Mouse (Mus musculus): ENCODE results near the gene Ces5a.
A peak's percentile ranks its signal among the peaks of the same experiment; 100 is the strongest.

The Ces5a gene

GRCm38 (mm10) chr8:93535730-93536129, at the start of gene Ces5a:
TSS of gene Ces5a (minus strand) at chr8:93535830.
- DNase-seq (ENCODE audit: low read depth) = no peak

DNA sequence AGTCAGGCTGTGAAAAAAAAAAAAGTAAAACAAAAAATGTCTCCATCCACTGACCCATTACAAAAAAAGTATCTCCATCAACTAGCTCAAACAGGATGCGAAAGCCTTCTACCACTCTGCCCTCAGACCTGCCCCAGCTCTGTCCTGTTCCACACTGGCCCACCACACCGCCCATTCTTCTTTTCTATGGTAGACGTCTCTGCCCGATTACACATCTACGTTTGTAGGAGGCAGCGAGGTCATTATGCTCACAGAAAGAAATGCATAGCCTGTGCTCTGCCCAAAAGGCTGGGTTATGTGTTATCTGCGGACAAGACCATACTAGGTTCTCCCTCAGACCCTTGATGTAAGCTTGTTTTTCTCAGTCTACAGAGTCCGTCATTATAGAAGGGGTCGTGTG, 37.2 kb upstream of the Ces5a start:
- DNase-seq (ENCODE audit: low read depth) = no peak

DNA sequence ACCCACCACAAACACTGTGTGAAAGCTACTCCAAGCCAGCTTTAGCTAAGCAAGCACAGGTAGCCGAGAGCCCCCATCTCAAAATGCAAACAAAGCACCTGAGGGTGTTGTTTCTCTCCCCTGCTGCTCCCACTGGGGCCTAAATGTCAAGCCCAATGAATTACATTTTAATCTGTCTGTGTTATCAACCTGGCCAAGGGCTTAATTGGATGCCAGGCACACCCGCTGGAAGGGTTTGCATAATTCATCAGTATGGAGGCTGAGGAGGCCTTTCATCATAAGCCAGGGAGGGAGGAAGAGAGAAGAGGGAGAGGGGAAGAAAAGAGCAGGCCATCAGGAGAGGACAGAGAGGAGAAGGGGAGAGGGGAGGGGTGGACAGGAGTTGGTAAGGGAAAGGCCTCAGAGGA, 36.5 kb upstream of the Ces5a start:
- no peak for DNase-seq (ENCODE audit: low read depth)

- DNase-seq (ENCODE audit: low read depth) = no peak
Measured at GRCm38 (mm10) chr8:93571369-93571985, 35.8 kb upstream of the Ces5a start.

DNA sequence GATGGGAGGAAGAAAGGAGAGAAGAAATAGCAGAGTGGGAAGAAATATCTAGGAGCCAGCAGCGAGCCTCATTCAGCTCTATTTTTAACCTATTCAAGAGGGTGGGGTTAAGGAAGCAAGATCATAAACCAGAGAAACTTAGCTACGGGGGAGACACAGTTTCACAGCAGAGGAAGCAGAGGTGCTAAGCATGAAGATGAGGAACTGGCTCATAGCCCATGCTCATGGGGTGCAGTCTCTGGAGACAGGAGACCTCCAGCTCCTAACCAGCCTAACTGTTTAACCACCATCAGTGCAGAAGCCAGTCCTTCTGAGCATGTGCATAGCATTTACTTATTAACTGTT, 34.5 kb upstream of the Ces5a start:
- DNase-seq (ENCODE audit: low read depth) = no peak

DNA sequence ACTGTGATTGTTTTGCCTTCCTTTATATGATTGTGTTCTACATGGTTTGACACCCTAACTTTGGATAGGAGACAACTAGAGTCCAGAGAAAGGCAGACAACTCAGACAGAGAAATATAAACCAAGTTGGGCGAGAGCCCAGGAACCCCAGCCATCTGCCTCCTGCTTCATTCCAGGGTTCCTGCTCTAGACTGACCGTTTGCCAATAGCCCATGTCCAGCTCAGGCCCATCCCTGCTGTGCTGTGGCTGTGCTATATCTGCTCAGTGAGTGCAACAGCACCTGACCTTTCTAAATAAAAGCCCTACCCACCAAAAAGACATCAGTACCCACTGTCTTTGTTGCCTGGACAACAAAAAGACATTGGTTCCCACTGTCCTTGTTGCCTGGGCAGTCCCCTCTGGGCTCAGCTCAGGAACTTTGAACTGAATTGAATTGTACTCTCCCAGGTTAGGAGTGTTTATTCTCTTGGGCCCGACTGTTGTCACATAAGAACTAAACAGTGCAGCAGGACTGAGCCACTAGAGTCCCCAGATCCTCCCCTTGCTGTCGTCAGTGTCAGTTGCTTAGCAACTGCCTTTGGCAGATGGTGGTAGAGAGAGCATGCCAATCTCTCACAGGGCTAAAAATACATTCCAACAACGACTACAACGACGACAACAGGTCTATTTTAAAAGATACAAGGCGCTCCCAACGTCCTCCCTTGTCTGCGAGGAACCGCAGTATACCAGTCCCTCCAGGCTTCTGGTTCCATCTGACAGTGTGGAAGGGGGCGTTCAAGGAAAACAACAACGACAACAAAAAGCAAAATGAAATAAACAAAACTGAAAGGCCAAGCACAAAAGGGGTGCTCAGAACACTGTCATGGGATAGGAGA, 33.9 kb upstream of the Ces5a start:
- DNase-seq (ENCODE audit: low read depth) = no peak

DNA sequence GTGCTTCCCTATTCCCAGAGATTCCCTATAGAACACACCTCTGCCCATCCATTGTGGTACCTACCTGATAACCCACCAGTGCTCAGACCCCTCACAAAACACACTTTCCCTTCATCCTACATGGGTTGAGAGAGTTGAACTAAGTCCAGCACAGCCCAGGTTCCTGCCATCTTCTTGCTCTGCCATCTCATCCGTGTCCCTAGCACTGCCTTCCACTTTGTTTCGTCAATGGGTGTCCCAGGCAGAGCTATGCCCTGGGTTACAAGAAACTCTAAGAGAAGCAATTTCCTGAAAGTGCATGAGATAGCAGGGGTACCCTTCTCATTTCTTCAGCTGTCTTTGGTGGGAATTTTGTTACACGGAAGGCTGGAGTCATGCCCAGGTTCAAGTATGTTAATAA, 33.0 kb upstream of the Ces5a start:
- DNase-seq (ENCODE audit: low read depth) = no peak

GRCm38 (mm10) chr8:93567086-93567485, 31.5 kb upstream of the Ces5a start:
- DNase-seq (ENCODE audit: low read depth) = no peak

- DNase-seq (ENCODE audit: low read depth) = no peak
Measured at GRCm38 (mm10) chr8:93564634-93565033, 29.0 kb upstream of the Ces5a start.

DNA sequence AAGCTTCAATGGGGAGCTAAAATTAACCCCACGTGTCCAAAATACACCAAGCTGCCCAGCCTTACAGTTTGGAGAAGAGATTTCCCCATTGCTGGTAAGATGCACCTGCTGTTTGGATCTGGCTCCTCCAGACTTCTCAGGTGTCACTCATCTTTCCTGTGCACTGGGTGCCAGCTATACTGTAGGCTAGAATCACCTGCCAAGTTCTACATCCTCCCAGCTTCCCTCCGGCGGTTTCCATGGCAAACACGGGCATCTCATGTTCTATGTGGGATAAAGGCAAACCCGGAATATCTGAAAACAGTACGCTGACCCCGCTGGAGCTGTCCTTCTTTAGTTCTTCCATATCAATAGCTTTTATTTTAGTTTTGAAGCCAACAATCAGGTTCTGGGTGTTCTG, 27.9 kb upstream of the Ces5a start:
- no peak for DNase-seq (ENCODE audit: low read depth)

GRCm38 (mm10) chr8:93562557-93563210, 27.1 kb upstream of the Ces5a start:
- DNase-seq (ENCODE audit: low read depth) = no peak

- no peak for DNase-seq (ENCODE audit: low read depth)
Measured at GRCm38 (mm10) chr8:93561271-93561670, 25.6 kb upstream of the Ces5a start.

DNA sequence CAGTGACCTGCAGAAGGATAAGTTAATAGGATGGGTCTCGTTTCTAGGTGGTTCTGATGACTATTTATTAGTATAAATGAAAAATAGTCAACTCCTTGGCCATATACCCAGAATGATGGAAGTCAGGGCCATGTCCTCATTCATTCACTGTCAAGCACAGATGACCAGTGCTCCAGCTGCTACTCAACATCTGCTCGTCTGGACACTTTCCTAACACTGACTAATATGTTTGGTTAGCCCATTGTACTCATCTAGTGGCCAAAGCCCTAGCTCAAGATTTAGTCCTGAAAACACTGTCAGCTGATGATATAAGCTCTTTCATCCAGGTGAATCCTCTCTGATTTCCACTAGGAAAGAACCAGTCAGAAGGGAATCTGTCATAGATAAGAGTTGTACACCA, 24.1 kb upstream of the Ces5a start:
- no peak for DNase-seq (ENCODE audit: low read depth)

- DNase-seq (ENCODE audit: low read depth) = no peak
Measured at GRCm38 (mm10) chr8:93502634-93503033, 33.0 kb downstream of the Ces5a start.

- DNase-seq (ENCODE audit: low read depth) = peak; percentile 38
Measured at GRCm38 (mm10) chr8:93499437-93499836, 36.2 kb downstream of the Ces5a start.

DNA sequence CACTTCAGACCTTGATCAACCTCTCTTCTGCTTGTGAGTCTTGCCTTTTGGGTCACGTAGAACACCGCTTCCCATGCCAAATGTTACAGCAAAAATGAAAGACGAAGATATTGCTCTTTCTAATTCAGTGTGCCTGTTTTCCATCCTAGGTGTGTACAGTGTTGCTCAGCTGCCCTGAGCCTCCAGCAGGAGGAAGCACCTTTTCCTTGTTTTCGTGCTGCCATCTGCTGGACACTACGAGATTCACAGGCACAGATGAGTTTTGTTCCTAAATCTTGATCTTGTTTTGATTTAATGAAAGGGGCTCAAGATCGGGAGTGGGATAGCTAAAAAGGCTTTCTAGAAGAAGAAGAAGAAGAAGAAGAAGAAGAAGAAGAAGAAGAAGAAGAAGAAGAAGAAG, 40.3 kb downstream of the Ces5a start:
- DNase-seq (ENCODE audit: low read depth) = peak; percentile 80

DNA sequence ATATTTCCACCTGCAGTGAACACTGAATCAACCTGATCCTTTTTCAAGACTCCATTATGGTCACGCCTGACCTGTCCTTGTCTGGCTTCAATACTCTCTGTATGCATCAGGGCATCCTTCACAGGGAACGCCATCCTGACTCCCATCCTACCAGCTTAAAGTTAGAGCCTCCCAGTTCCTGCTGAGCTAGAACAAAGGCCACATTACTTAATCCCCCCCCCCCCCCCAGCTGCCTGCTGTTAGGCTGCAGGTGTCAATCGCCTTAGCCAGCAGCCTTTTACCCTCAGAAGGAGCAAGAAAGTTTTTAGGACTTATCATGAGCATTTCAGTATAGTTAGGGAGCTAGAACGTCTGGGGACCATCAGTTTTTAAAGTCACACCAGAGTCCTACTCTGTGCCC, 46.9 kb downstream of the Ces5a start:
- no peak for DNase-seq (ENCODE audit: low read depth)

- DNase-seq (ENCODE audit: low read depth) = no peak
Measured at GRCm38 (mm10) chr8:93478211-93478610, 57.4 kb downstream of the Ces5a start.

DNA sequence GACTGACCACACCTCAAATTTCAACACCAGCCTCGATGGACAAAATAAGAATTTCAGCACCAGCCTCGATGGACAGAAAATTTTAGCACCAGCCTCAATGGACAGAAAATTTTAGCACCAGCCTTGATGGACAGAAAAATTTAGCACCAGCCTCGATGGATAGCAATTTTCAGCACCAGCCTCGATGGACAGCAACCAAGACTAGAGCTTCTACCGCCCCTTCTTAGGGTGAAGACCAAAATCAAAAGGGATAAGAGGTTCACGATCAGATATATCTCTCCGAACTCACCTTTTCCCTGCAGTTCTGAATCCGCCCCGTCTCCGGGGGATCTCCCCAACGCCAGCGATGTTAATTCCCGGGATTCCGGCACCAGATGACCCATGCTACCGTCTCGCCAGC, 65.9 kb downstream of the Ces5a start:
- peak; percentile 11 for DNase-seq (ENCODE audit: low read depth)

GRCm38 (mm10) chr8:93454258-93454877, 81.3 kb downstream of the Ces5a start:
- no peak for DNase-seq (ENCODE audit: low read depth)

Data from NIH3T3 (cell line).